Mouse (Mus musculus): ENCODE results near the gene Mafg. TPM values are rescaled to one million over a fixed set of nuclear protein-coding genes. Genes with fewer than 3 reads are reported as not detected.
"Not testable (repeated sequence)": the region's sequence is repeated elsewhere in the genome, so short reads cannot be mapped to it uniquely, and the experiment has no call there.

Mafg gene
- 10 to 100 TPM; 48.1 to 60.7 TPM for total RNA-seq (2021)
- 54.3 and 66.9 TPM in 2 replicates for polyA plus RNA-seq (2012; rRNA removed)
- long read RNA-seq, full-length matches to known transcripts, result 21 of 25 reads
- long read RNA-seq, partial matches to known transcripts, result 1 of 25 reads
- long read RNA-seq, other reads (novel, unspliced or antisense), result 3 of 25 reads

- peak; percentile 96 for DNase-seq
Observed at GRCm38 (mm10) chr11:120633520-120634343, at the start of gene Mafg. Gene Mafg (minus strand): TSS chr11:120633600.

GRCm38 (mm10) chr11:120682683-120683082 lies 49.3 kb upstream of the Mafg start:
- no peak for DNase-seq

- DNase-seq, result peak; percentile 29
Observed at GRCm38 (mm10) chr11:120679909-120680308, 46.5 kb upstream of the Mafg start.

GRCm38 (mm10) chr11:120676951-120677350 lies 43.6 kb upstream of the Mafg start:
- DNase-seq, result peak; percentile 66

GRCm38 (mm10) chr11:120675875-120676274 lies 42.5 kb upstream of the Mafg start:
- DNase-seq, result not testable (repeated sequence)

GRCm38 (mm10) chr11:120673594-120674122 lies 40.3 kb upstream of the Mafg start:
- no peak for DNase-seq

- DNase-seq, result peak; percentile 98
Observed at GRCm38 (mm10) chr11:120672687-120673593, 39.5 kb upstream of the Mafg start, which contains the start of gene Aspscr1. Gene Aspscr1 (plus strand): TSS chr11:120672973.

- DNase-seq, result no peak
Observed at GRCm38 (mm10) chr11:120666617-120667016, 33.2 kb upstream of the Mafg start.

GRCm38 (mm10) chr11:120665406-120665805 lies 32.0 kb upstream of the Mafg start:
- no peak for DNase-seq

- no peak for DNase-seq
Observed at GRCm38 (mm10) chr11:120663714-120664113, 30.3 kb upstream of the Mafg start.

GRCm38 (mm10) chr11:120662759-120663158 lies 29.4 kb upstream of the Mafg start:
- peak; percentile 25 for DNase-seq

GRCm38 (mm10) chr11:120661076-120661460 lies 27.7 kb upstream of the Mafg start, which contains the start of gene Notum:
Gene Notum (minus strand): TSS chr11:120661175.
- DNase-seq, result no peak

- peak; percentile 69 for DNase-seq
Observed at GRCm38 (mm10) chr11:120660301-120661075, 27.1 kb upstream of the Mafg start.

GRCm38 (mm10) chr11:120659509-120660300 lies 26.3 kb upstream of the Mafg start:
- peak; percentile 56 for DNase-seq

- peak; percentile 87 for DNase-seq
Observed at GRCm38 (mm10) chr11:120658876-120659410, 25.5 kb upstream of the Mafg start.

GRCm38 (mm10) chr11:120657301-120657700 lies 23.9 kb upstream of the Mafg start:
- DNase-seq, result no peak

- no peak for DNase-seq
Observed at GRCm38 (mm10) chr11:120654741-120655140, 21.3 kb upstream of the Mafg start.

- DNase-seq, result no peak
Observed at GRCm38 (mm10) chr11:120651872-120652271, 18.5 kb upstream of the Mafg start.

- no peak for DNase-seq
Observed at GRCm38 (mm10) chr11:120648001-120648476, 14.6 kb upstream of the Mafg start, which contains the start of gene Myadml2. Gene Myadml2 (minus strand): TSS chr11:120648158.

All from adrenal gland, adult 2 months (tissue).